Mouse (Mus musculus) layer of hippocampus, adult 9-11 months (tissue): ENCODE measurements around the gene Exoc2.

ENCODE experiments used
- DNase-seq: peaks from one replicate; pipeline ENCODE4 v3.0.0; 2022

Exoc2 gene

GRCm38 (mm10) chr13:30888480-30888879 lies 85.4 kb downstream of the Exoc2 start:
- DNase-seq: peak; percentile 34

DNA sequence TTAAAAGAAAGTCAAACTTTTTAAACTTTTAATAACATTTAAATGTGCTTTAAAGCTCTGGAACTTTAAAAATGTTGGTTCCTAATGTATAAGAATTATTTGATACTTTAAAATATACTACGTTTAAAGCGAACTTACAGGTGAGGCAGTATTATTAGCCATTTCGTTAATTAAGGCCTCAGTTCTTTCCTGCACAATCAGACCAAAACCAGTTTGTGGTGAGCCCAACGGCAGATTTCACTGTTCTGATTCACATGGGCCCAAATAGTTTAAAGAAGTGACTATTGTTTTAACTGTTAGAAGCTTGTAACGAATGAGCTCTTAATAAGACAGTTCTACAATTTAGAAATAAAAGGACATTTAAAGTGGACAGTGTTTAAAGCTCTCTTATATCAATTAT lies 93.6 kb downstream of the Exoc2 start:
- no peak for DNase-seq

GRCm38 (mm10) chr13:30879871-30880270 lies 94.0 kb downstream of the Exoc2 start:
- DNase-seq: no peak

- no peak for DNase-seq
These were observed 98.1 kb downstream of the Exoc2 start for GRCm38 (mm10) chr13:30875825-30876224.

GRCm38 (mm10) chr13:30873472-30873871 lies 100.4 kb downstream of the Exoc2 start:
- no peak for DNase-seq

- no peak for DNase-seq
These were observed 108.4 kb downstream of the Exoc2 start for GRCm38 (mm10) chr13:30865486-30865885.

DNA sequence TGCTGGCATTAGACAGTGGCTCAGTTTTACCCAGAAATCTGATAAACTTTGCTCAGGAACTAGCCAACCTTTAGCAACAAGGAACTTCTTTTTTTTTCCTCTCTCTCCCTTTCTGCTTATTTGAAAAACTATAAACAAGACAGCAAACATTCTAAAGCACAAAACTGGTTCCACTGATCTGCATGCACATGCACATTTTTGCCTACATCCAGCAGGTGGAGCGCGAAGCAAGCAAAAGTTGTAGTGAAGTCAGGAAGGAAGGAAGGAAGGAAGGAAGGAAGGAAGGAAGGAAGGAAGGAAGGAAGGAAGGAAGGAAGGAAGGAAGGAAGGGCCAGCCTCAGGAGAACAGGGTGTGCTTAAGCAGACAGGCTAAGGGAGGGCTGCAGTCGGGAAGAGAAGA lies 109.9 kb downstream of the Exoc2 start:
- no peak for DNase-seq

DNA sequence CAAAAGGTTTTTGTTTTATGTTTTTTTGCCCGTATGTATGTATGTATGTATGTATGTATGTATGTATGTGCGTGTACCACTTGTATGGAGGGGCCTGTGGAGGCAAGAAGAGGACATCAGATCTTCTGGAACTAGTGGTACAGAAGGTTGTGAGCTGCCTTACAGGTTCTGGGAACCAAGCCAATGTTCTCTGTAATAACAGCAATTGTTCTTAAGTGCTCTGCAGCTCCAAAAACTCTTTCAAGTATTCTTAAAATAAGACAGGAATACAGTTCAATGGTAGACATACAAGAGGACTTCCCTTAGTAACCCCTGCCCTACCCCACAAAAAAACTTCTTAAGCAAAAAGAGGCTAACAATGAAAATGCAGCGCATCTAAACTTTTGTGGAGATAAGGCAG lies 115.5 kb downstream of the Exoc2 start:
- no peak for DNase-seq

DNA sequence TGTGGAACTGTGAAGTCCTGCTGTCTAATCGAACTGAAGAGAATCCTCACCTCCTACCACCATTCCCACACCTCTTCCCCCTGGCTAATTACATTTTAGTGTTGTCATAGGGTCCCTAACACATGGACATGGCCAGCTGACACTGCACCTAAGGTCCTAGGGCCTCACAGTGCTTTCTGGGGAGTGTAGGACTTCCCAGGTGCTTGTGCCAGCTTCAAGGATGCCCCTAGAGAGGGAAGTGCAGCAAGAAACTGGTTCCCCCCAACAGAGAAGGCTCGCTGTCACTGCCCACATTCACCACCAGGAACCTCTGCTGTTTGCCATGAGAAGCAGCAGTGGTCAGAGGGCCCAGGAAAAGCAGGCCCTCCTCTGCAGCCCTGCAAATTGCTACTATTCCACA lies 123.2 kb downstream of the Exoc2 start:
- no peak for DNase-seq

DNA sequence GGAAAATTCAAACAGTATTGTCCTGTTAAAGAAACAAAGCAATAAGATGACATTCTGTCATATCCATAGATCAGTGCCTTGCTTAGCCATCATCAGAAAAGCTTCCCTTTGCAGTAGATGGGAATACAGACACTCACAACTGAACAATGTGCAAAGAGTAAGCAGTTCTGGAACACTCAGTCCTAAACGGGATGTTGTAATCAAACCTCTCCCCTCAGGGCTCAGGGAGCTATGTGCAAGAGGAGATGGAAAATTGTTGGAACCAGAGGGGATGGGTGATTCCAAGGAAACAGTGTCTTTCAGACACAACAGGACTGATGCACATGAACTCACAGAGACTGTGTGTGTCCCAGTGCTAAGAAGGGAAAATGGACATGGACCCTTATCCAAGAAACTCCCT lies 125.9 kb downstream of the Exoc2 start:
- DNase-seq: no peak

GRCm38 (mm10) chr13:30846506-30846905 lies 127.4 kb downstream of the Exoc2 start:
- no peak for DNase-seq

DNA sequence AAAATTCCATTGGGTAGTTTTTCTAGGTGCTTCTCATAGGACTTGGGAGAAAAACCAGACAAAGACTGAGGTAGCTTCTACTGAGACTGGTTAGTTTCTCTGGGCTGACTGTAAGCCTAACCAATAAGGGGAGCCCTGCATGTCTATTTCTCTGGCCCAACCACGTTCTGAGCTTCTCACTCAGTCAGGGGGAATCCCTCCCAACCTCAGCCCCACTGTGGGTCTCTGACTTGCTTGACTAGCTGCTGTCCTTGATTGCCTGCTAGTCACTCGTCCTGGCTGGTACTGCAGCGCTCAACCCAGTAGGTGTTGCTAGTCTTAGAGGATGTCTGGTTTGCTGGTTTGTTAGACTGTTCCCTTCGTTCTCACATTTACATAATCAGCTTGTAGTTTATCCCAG lies 130.8 kb downstream of the Exoc2 start:
- DNase-seq: no peak

DNA sequence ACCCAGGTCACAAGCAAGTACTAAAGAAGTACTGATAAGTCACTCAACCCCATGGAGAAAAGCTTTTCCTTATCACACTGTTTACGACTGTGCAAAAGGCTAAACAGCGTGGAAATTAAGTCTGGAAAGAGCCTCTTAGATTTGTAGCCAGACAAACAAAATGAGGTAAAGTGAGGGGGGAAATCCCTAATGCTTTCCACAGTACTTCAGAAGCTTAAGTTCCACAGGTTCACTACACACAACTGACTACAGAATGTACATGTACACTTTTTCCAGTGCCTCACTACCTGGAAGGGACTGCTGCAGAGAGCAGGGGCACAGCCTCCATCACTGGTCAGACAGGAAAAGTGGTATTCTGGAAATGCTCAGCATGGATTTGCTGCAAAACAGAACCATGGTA lies 132.1 kb downstream of the Exoc2 start:
- no peak for DNase-seq

DNA sequence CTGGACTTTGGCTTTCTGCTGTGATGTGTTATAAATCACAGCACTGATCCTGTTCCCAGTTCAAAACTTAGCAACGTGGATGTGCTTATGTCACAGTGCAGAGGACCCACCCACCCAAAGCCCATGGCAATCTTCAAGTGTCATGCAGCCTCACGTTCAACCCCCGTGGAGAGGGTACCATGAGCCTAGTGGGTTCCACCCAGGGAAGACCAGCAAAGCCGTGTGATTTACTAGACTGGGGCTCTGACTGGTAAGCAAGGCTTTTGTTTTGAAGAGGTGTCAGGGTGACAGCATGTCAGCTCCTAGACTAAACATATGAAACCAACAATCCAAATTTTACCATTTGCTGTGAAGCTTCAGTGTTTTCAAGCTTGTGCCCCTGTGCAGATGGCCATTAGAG lies 132.6 kb downstream of the Exoc2 start:
- DNase-seq: no peak

DNA sequence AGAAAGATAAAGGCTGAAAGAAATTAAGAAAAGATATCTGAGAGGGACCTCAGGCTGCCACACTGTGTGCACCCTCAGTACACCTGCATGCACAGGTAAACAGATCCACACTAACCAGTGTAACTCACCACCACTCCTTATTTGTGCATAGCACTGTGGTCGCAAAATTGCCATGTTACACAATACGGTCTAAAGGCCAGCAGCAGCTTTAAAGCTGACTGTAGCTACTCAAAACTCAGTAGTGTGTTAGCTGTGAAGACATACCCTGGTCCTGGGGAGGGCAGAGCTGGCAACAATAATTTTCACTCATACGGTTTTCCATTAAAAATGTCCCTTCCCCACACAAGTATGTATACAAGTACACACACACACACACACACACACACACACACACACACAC lies 133.2 kb downstream of the Exoc2 start:
- DNase-seq: no peak

DNA sequence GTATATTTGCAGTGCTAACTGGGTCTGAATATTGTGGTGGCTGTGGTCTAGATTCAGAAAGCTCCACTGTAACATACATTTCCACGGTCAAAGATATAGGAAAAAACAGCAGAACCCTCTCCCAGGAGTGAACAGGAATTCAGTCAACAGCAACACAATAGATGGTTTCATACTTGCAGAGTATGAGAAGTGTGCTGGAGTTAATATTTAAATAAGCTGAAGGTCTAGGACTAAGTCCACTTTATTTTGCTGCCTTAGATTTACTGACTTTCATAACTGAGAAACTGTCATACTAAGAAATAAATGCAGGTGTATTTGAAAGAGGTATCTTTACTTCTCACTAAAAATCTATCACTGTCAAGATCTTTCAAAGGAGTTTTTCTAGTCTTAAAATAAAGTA lies 137.6 kb downstream of the Exoc2 start:
- no peak for DNase-seq

- no peak for DNase-seq
These were observed 139.0 kb downstream of the Exoc2 start for GRCm38 (mm10) chr13:30834859-30835258.

DNA sequence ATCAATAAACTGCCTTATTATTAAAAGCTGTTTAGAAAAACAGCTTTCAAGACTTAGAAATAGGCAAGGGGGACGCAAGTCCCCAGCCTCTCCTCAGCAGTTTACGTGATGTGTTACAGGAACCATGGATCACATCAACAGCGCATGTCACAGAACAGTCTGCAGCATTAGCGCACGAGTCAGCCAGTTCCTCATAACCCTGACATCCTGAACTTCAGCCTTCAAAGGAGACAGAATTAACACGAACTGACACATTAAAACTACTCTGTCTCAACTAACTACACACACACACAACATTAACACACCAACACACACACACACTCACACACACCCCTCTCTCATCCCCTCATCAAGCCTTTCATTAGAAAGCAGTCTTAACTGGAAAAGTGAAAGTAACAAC lies 139.5 kb downstream of the Exoc2 start:
- DNase-seq: no peak

DNA sequence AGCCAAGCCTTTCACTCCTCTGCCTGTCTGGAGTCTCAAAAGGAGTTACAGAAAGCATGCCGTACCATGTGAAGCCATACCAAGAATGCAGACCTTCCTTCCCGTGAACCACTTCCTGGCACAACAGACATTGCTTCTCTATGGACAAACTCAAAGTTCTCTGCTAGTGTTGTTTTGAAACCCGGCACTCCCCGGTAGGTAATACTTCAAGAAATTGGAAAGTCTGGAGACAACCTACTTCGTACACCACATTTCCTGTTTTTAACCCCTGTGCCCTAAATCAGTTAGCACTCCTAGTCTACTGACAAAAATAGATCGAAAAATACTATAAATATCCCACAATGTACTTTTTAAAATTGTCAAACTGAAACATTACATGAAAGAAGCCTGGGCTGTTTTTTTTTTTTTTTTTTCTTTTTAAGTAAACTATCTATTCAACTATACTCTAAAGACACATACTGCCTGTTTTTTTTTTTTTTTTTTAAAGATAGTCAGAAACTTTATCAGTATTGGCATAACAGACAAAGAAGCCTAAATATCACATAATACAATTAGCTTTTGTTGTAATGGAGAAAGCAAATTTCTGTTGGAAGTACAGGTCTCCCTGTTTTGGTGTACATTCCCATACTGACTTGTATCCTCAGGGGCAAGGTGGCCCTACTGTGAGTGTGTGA lies 140.3 kb downstream of the Exoc2 start:
- DNase-seq: no peak

- DNase-seq: no peak
These were observed 142.5 kb downstream of the Exoc2 start for GRCm38 (mm10) chr13:30831369-30831768.

DNA sequence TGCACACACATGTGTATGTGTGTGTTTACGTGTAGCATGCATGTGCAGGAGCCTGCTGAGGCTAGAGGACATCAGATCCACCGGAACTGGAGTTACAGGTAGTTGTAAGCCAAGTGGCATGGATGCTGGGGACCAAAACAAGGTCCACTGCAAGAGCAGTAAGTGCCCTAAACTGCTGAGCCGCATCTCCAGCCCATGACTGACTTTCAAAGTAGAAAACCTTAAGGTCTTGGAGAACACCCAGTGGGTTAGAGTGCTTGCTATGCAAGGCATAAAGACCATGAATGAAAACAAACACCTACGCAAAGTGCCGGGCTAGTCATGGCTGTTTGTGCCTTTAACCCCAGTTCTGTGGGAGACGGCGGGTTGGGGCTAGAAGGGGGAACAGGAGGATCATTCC lies 147.4 kb downstream of the Exoc2 start:
- DNase-seq: no peak

GRCm38 (mm10) chr13:30824903-30825302 lies 149.0 kb downstream of the Exoc2 start:
- no peak for DNase-seq

DNA sequence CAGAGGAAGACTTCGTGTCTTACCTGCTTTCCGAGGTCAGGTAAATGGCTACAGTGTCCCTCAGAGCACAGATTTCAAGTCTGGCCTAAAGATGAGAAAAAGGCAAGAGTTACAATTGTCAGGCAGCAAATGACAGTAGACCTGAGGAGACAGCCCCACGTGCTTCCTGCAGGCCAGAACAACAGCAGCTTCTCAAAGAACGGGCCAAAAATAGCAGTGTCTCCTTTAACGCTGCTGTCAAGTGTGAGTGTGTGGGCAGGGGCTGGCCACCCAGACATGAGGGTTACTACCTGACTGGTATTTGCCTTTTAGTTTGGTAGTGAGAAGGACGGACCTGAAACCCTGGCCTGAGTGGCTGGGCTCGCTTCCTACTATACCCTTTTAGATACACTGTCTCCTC lies 153.3 kb downstream of the Exoc2 start:
- DNase-seq: no peak

- no peak for DNase-seq
These were observed 154.0 kb downstream of the Exoc2 start for GRCm38 (mm10) chr13:30819891-30820290.

GRCm38 (mm10) chr13:30817436-30817835 lies 156.5 kb downstream of the Exoc2 start:
- no peak for DNase-seq

GRCm38 (mm10) chr13:30814256-30814655 lies 159.6 kb downstream of the Exoc2 start:
- no peak for DNase-seq
